In the genomic region with DNA sequence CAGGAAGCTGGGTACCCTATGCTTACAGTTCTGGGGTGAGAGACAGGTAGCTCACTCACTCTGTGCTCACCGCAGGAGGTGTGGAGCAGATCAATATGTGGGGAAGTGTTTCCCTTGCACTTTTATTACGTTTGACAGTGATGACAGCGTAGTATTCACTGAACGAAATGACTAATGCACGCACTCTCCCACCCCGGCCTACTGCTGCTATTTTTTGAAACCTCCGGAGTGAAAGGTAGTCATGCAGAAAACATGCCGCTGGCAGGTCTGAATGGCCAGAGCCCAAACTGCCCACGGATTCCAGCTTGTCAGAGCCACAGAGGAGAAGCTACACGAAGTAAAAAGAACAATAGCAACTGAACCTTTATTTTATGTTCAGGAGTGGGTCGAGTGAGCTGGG, we compare ENCODE assay signal across 9 mouse cellular contexts.
DNase-seq lines count a peak whose midpoint lies in the region; ATAC-seq and TF ChIP-seq lines count a peak whose summit lies in the region.
"Had no signal": no experiment of that assay in that cellular context is flagged by ENCODE, and none has a peak within 500 bp of the region (broad histone marks: within the 10 kb centered on the region; RNA-seq: fewer than 3 reads in every experiment).

No protein-coding gene starts in this region.

- no peak overlapping the region for H3K4me3 ChIP-seq in embryonic fibroblast, embryonic 13.5 days (ENCODE audit: insufficient read depth, low read length)

- no peak for TF ChIP-seq CTCF in embryonic fibroblast, embryonic 13.5 days (IDR thresholded peaks at IDR 0.05; ENCODE audit: borderline replicate concordance, insufficient read depth, low read length)

- H3K27ac ChIP-seq in embryonic fibroblast, embryonic 13.5 days (ENCODE audit: insufficient read depth, low read length): peak overlapping the region; percentile 81
- H3K27ac ChIP-seq: macrophage had no signal

- H3K4me1 ChIP-seq in embryonic fibroblast, embryonic 13.5 days (ENCODE audit: control insufficient read depth, insufficient read depth, low read length): peaks cover 16% of the 10 kb centered on the region; the same call in 1 of the 2 replicates

- TF ChIP-seq POLR2A in embryonic fibroblast, embryonic 13.5 days (IDR thresholded peaks at IDR 0.05; ENCODE audit: low read depth, low read length): 0 out of 2 replicates have a peak, but pooled peaks have one; percentile 18

- ATAC-seq in erythroid progenitor cell, adult 5-6 weeks (replicated peaks; ENCODE audit: low FRiP score, poor library complexity, severe bottlenecking): no peak

- peak; percentile 14 to 57 for DNase-seq in frontal cortex, adult 2 months (ENCODE audit: extremely low spot score in 1 of 2, low spot score in 1 of 2)
- DNase-seq in frontal cortex, postnatal 10 days (ENCODE audit: low spot score in 2 of 2): no peak
- DNase-seq in Muller cell, postnatal 12 days (ENCODE audit: inconsistent ontology term): peak; percentile 88
- peak; percentile 66 for DNase-seq in kidney, postnatal 14 days
- no peak for DNase-seq in c-Kit-positive CD71-positive TER-119-positive erythroid progenitor cells, embryonic 14.5 days (ENCODE audit: low spot score)
- no peak for DNase-seq in adrenal gland, postnatal 10 days

Comparison
In these comparisons a context has a peak if more than half of its experiments do, and no peak if none do; other contexts are left out.
1. DNase-seq: peak in frontal cortex, adult 2 months (2 of 2), Muller cell, postnatal 12 days (single experiment) and kidney, postnatal 14 days (single experiment); none in frontal cortex, postnatal 10 days (0 of 2), c-Kit-positive CD71-positive TER-119-positive erythroid progenitor cells, embryonic 14.5 days (single experiment) and adrenal gland, postnatal 10 days (single experiment).